Mouse (Mus musculus): Measurements from ENCODE around the gene Mrpl46.

The Mrpl46 gene

GRCm38 (mm10) chr7:78767929-78768531 lies 15.3 kb downstream of the Mrpl46 start:
- DNase-seq (ENCODE audit: low read depth): no peak

- peak; percentile 85 for DNase-seq (ENCODE audit: low read depth)
Observed at GRCm38 (mm10) chr7:78766019-78766683, 17.2 kb downstream of the Mrpl46 start.

GRCm38 (mm10) chr7:78765215-78765631 lies 18.1 kb downstream of the Mrpl46 start:
- no peak for DNase-seq (ENCODE audit: low read depth)

- DNase-seq (ENCODE audit: low read depth): no peak
Observed at GRCm38 (mm10) chr7:78763801-78764200, 19.5 kb downstream of the Mrpl46 start.

- no peak for DNase-seq (ENCODE audit: low read depth)
Observed at GRCm38 (mm10) chr7:78754458-78755000, 28.8 kb downstream of the Mrpl46 start.

- DNase-seq (ENCODE audit: low read depth): no peak
Observed at GRCm38 (mm10) chr7:78753752-78754457, 29.4 kb downstream of the Mrpl46 start.

GRCm38 (mm10) chr7:78752961-78753360 lies 30.4 kb downstream of the Mrpl46 start:
- DNase-seq (ENCODE audit: low read depth): no peak

- DNase-seq (ENCODE audit: low read depth): no peak
Observed at GRCm38 (mm10) chr7:78743731-78744385, 39.5 kb downstream of the Mrpl46 start.

GRCm38 (mm10) chr7:78739351-78740000 lies 43.9 kb downstream of the Mrpl46 start:
- no peak for DNase-seq (ENCODE audit: low read depth)

GRCm38 (mm10) chr7:78737614-78738210 lies 45.6 kb downstream of the Mrpl46 start, which contains the start of gene Ntrk3:
Gene Ntrk3, minus strand, starts transcription at chr7:78738012.
- no peak for DNase-seq (ENCODE audit: low read depth)

- DNase-seq (ENCODE audit: low read depth): no peak
Observed at GRCm38 (mm10) chr7:78737196-78737595, 46.1 kb downstream of the Mrpl46 start.

- DNase-seq (ENCODE audit: low read depth): no peak
Observed at GRCm38 (mm10) chr7:78731391-78731790, 51.9 kb downstream of the Mrpl46 start.
